Mouse (Mus musculus) midbrain, postnatal 0 days (tissue): ENCODE data around the gene Uggt1. TPM values are rescaled to one million over a fixed set of nuclear protein-coding genes. Genes with fewer than 3 reads are reported as not detected.

Experiments used
- ATAC-seq: fragments of 200-750 bp; cut with Nextera tagmentation; 2 replicates; pipeline ENCODE4 v1.8.0; 2017; ENCODE audit warnings: moderate number of reproducible peaks, mild to moderate bottlenecking, moderate TSS enrichment, moderate library complexity; ENCODE audit not compliant: low FRiP score
- DNase-seq: peaks from one replicate; pipeline ENCODE4 v3.0.0-alpha.2; 2015; ENCODE audit warnings: low spot score
- H3K27ac ChIP-seq: fragments of 300-500 bp; sonication (generic); 2 replicates; pipeline ENCODE4 v1.5.1; 2014; ENCODE audit warnings: low read depth, mild to moderate bottlenecking, low read length, mixed read lengths
- H3K27me3 ChIP-seq: fragments of 300-500 bp; sonication (generic); 2 replicates; pipeline ENCODE4 v1.6.1; 2014; ENCODE audit warnings: low read length, control low read depth, mixed read lengths; ENCODE audit not compliant: insufficient read depth
- H3K36me3 ChIP-seq: fragments of 300-500 bp; sonication (generic); 2 replicates; pipeline ENCODE4 v1.6.1; 2014; ENCODE audit warnings: low read length, control low read depth, mixed read lengths; ENCODE audit not compliant: insufficient read depth
- H3K4me1 ChIP-seq: fragments of 300-500 bp; sonication (generic); 2 replicates; pipeline ENCODE4 v1.6.1; 2014; ENCODE audit warnings: mild to moderate bottlenecking, control low read depth, antibody characterized with exemption, low read length, mixed read lengths; ENCODE audit not compliant: insufficient read depth
- H3K4me2 ChIP-seq: fragments of 300-500 bp; sonication (generic); 2 replicates; pipeline ENCODE4 v1.6.1; 2014; ENCODE audit warnings: low read depth, mild to moderate bottlenecking, low read length, mixed read lengths; ENCODE audit not compliant: poor library complexity, severe bottlenecking
- H3K4me3 ChIP-seq: fragments of 300-500 bp; sonication (generic); 2 replicates; pipeline ENCODE4 v1.5.1; 2014; ENCODE audit warnings: low read depth, mild to moderate bottlenecking, low read length, moderate library complexity
- H3K9ac ChIP-seq: fragments of 300-500 bp; sonication (generic); replicated peaks from 2 replicates; pipeline ENCODE4 v1.6.1; 2014; ENCODE audit warnings: mild to moderate bottlenecking, low read length, moderate library complexity, mixed read lengths; ENCODE audit not compliant: poor library complexity, severe bottlenecking
- H3K9me3 ChIP-seq: fragments of 300-500 bp; sonication (generic); 2 replicates; pipeline ENCODE4 v1.6.1; 2016; ENCODE audit warnings: low read length, control low read depth
- CTCF ChIP-seq: IDR thresholded peaks from 2 replicates; pipeline ENCODE4 v1.5.1; 2016; ENCODE audit warnings: antibody characterized with exemption, mild to moderate bottlenecking
- WGBS: fragments of 180-500 bp; shearing (Covaris S2); extraction: QIAGEN DNeasy Blood & Tissue Kit; methylation state at CpG from one replicate; pipeline ENCODE4 v1.1.7; 2014; 5-methylcytosine and 5-hydroxymethylcytosine counted together
- polyA plus RNA-seq: library from polyadenylated mRNA; unstranded; fragments of >200 nt; fragmentation: Nextera tagmentation; extraction: Ambion mirVana; gene quantifications from 2 replicates; pipeline ENCODE4 v1.2.1, GENCODE M21; 2015
- total RNA-seq: library from RNA; depleted of rRNA; stranded (reverse); fragments of >200 nt; gene quantifications from 2 replicates; pipeline ENCODE4 v1.2.3, GENCODE M21; 2014

The Uggt1 gene
- total and polyA plus RNA-seq, 2 experiments from 2014 or later: 23.8 to 50.6 TPM

DNA sequence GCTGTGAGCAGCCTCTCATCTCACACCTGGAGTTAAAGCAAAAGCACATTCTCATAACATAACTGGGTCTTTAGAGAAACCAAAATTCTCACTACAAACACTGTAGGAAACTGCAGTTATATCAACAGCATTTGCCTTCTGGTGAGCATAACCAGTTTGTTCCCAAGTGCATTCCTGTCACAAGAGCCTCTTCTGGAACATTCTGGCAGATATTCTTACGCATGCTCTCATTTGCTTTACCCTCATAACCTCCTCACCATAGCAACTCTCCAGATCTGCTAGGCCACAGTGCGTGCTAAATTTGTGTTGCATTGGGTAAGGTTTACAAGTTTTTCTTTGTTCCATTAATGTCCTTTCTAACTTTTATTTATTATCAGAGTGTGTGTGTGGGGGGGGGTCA, 14.8 kb upstream of the Uggt1 start:
- WGBS: 92% methylated on average over 2 of the region's 2 CpGs
- ATAC-seq: no peak

DNA sequence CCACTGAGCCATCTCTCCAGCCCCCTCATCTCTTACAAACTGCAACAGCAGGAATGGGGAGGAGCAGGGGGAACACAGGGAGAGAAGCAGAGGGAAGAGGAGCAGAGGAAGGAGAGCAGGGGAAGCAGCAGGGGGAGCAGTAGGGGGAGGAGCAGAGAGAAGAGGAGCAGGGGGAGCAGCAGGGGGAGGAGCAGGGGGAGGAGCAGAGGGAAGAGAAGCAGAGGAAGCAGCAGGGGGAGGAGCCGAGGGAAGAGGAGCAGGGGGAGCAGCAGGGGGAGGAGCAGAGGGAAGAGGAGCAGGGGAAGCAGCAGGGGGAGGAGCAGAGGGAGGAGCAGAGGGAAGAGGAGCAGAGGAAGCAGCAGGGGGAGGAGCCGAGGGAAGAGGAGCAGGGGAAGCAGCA, 14.1 kb upstream of the Uggt1 start:
- H3K4me3 ChIP-seq: no peak overlapping the region
- H3K9me3 ChIP-seq: no peaks in the 10 kb centered on the region
- no peak overlapping the region for H3K4me2 ChIP-seq
- 0 out of 2 replicates have a peak, but pooled peaks cover 2% of the 10 kb centered on the region for H3K4me1 ChIP-seq
- H3K36me3 ChIP-seq: no peaks in the 10 kb centered on the region
- 67% methylated on average over 1 of the region's 2 CpGs for WGBS
- DNase-seq (no peak), ATAC-seq (no peak)
- no peak overlapping the region for H3K27ac ChIP-seq
- H3K27me3 ChIP-seq: 0 out of 2 replicates have a peak, but pooled peaks cover under 1% of the 10 kb centered on the region
- TF ChIP-seq CTCF: no peak
- H3K9ac ChIP-seq: no peak overlapping the region

More for the DNA sequence above, 14.8 kb upstream of the Uggt1 start:
- 0 out of 2 replicates have a peak, but pooled peaks cover 2% of the 10 kb centered on the region for H3K4me1 ChIP-seq
- DNase-seq: no peak
- no peak overlapping the region for H3K27ac ChIP-seq
- H3K9me3 ChIP-seq: no peaks in the 10 kb centered on the region
- TF ChIP-seq CTCF: no peak
- H3K4me2 ChIP-seq: no peak overlapping the region
- no peaks in the 10 kb centered on the region for H3K27me3 ChIP-seq
- no peak overlapping the region for H3K4me3 ChIP-seq
- H3K9ac ChIP-seq: no peak overlapping the region
- no peaks in the 10 kb centered on the region for H3K36me3 ChIP-seq

DNA sequence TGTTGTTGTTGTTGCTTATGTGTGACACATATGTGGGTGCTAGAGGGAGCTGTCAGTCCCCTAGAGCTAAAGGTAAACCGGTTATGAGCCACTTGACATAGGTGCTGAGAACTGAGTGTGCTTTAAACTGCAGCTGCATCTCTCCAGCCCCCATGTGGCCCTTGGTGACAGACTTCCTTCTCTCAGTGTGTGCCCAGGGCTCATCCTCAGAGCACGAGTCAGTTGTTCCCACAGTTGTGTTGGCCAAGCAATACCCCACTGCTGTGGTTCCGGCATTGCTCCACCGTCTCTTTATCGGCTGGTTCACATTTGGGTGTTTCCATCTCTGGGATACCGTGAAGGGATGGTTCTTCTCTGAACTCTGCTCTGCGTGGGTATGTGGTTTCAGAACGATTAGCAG, 12.8 kb upstream of the Uggt1 start:
- Histone ChIP-seq H3K36me3 (no peaks in the 10 kb centered on the region), H3K9me3 (no peaks in the 10 kb centered on the region), H3K27me3 (0 out of 2 replicates have a peak, but pooled peaks cover 3% of the 10 kb centered on the region), H3K9ac (no peak overlapping the region), H3K4me1 (0 out of 2 replicates have a peak, but pooled peaks cover 2% of the 10 kb centered on the region), H3K4me3 (no peak overlapping the region), H3K27ac (no peak overlapping the region), H3K4me2 (no peak overlapping the region)
- ATAC-seq (no peak), DNase-seq (no peak)
- 93% methylated on average over 8 of the region's 8 CpGs for WGBS
- TF ChIP-seq CTCF: no peak

DNA sequence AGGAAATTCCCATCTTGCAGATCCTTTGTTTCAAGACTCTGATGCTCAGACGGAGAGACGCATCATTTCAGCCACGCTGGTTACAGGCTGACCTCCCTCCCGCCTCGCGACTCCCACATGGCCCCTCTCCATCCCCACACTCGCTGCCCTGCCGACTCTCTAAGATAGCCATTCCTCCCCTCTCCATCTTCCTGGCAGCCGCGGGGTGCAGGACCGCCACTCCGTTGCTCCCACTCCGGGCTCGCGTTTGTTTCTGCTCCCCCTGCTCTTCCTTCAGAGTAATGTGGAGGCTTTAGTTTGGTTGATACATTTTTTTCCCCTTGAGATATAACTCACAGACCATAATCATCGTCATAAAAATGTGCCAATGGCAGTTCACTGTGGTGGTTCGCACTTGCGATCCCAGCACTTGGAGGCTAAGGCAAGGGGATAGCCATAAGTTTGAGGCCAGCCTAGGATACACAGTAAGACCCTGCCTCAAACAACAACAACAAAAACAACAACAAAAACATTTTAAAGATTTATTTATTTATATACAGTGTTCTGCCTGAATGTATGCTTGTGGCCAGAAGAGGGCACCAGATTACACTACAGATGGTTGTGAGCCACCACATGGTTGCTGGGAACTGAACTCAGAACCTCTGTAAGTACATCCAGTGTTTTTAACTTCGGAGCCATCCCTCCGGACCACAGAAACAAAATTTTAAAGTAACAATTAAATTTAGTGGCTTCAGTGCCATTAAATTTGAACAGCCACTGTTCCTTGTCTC, 11.5 kb upstream of the Uggt1 start:
- Histone ChIP-seq H3K27ac (no peak overlapping the region), H3K9ac (no peak overlapping the region), H3K27me3 (0 out of 2 replicates have a peak, but pooled peaks cover 3% of the 10 kb centered on the region), H3K4me3 (no peak overlapping the region), H3K4me1 (0 out of 2 replicates have a peak, but pooled peaks cover 2% of the 10 kb centered on the region), H3K9me3 (no peaks in the 10 kb centered on the region), H3K4me2 (peak overlapping the region; percentile 29), H3K36me3 (no peaks in the 10 kb centered on the region)
- DNase-seq (no peak), ATAC-seq (no peak)
- 25% methylated on average over 20 of the region's 20 CpGs for WGBS
- peak; percentile 44 for TF ChIP-seq CTCF

DNA sequence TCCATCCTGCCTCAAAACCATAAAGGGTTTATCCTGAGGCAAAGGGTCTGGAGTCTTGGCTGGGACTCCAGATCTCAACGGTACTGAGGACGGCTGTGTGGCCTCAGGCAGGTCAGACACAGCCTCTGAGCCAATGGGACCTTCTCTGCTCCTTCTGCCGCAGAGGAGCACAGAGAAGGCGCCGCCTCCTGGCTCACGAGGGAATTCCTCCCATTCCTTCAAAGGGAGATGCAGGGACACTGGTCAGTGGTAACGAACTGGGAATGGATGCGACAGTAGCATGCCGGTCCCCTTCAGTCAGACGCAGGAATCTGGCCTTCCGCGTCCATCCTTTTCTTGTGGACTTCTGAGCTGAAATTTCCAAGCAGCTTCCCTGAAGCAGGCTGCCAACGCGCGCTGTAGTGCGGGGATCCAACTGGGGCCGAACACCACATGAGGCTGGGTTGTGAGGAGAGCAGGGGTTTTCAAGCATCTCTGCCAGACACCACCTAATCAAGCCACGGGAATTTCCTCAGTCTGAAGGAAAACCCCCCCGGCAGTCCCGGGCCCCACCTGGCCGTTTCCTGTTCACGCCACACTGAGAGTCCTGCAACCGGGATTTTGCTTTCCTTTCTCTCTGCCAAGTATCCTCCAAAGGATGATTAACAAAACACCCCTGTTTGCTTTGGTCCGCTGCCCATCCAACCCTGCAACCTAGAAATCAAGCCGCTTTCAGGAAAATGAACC, 10.3 kb upstream of the Uggt1 start:
- H3K27ac ChIP-seq: no peak overlapping the region
- peak overlapping the region; percentile 39 for H3K4me2 ChIP-seq
- H3K4me1 ChIP-seq: 0 out of 2 replicates have a peak, but pooled peaks cover 2% of the 10 kb centered on the region
- 0 out of 2 replicates have a peak, but pooled peaks have one; percentile 17 for ATAC-seq
- peak overlapping the region; percentile 36; the same call in 1 of the 2 replicates for H3K9ac ChIP-seq
- no peaks in the 10 kb centered on the region for H3K9me3 ChIP-seq
- no peaks in the 10 kb centered on the region for H3K36me3 ChIP-seq
- DNase-seq: peak; percentile 52
- H3K27me3 ChIP-seq: 0 out of 2 replicates have a peak, but pooled peaks cover 3% of the 10 kb centered on the region
- peak overlapping the region; percentile 2; the same call in 1 of the 2 replicates for H3K4me3 ChIP-seq
- peak; percentile 70 for TF ChIP-seq CTCF
- WGBS: 8% methylated on average over 25 of the region's 25 CpGs
